Mouse (Mus musculus): Measurements from ENCODE around the gene Vipr2. TPM values are rescaled to one million over a fixed set of nuclear protein-coding genes. Genes with fewer than 3 reads are reported as not detected.

The Vipr2 gene
- polyA plus RNA-seq, 1 experiment: 1.6 TPM

DNA sequence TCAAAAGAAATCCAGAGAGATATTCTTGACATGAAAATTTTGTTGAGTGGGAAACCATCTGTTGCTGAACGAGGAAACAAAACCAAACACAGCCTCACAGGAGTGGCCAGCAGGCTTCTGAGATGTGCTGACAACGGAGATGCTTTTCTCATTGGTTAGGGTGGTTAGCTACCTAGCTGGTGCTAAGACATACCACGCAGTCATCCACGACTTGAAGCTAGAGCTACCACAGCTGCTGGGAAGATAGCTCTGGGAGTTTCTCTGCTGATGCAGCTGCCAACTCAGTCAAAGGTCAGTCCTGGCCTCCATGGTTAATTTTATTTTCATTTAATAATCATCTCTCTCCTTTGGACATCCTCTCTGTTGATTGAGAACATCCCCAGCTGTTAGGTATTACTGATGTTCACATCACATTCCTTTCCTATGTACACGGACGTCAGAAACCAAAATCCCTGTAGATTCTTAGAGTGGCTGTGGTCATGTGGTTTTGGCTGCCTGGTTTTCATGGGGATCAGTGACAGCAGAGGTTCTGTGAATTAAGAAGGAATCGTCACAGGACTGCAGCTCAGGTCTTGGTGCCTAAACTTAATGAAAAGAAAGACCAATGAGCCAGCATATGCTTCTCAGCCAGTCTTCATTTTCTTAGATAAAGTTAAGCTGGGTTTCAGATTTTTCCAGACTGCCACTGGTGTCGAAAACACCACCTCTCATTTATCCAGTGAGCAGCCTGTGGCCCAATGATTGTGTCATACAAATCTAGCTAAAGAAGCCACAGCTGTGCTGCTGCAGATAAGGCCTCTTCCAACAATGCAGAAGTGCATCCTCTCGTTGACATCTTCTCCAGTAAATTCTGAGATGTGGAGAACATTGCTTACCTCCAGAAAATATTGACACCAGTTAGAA is 32.2 kb downstream of the Vipr2 start:
- 67% methylated on average over 9 of the region's 9 CpGs for WGBS
- TF ChIP-seq POLR2A (IDR thresholded peaks at IDR 0.05; ENCODE audit: borderline replicate concordance, control insufficient read depth, low read depth, low read length): no peak
- TF ChIP-seq CTCF (IDR thresholded peaks at IDR 0.05; ENCODE audit: control insufficient read depth, insufficient read depth, low read length): no peak
- Histone ChIP-seq H3K4me3 (replicated peaks; ENCODE audit: control insufficient read depth, low read depth, low read length) (no peak overlapping the region), H3K27ac (ENCODE audit: control insufficient read depth, insufficient read depth, low read depth, low read length, poor library complexity) (no peak overlapping the region), H3K4me1 (ENCODE audit: control insufficient read depth, insufficient read depth, low read length) (no peaks in the 10 kb centered on the region)

DNA sequence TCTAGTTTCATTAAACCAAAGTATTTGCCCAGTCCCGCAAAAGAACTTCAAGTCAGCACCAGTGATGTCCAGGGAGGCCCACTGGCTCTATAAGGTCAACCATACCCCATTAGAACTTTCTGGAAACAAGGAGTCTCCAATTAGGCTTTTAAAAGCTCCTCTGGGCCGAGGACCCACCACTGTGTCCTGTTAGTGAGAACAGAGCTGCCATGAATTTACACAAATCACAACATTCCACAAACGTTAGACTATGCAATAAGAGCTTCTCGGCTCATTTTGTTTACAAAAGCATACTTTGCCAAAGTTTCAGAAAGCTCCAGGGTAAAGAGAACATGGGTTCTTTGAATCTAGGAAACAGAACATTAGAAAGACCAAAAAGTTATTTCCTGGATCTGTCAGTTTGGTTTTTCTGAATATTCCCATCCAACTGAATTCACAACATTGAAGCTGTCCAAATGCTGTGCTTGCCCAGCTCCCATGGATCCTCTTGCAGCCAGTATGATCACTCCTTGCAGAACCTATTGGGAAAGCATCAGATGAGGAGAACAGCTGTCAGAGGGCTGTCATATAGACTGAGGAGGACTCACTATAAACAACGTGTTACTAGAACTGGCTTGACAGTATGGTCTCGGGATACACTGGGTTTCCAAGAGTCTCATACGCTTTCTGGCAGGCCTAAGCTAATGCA is 33.6 kb downstream of the Vipr2 start:
- WGBS: 77% methylated on average over 7 of the region's 7 CpGs
- TF ChIP-seq POLR2A (IDR thresholded peaks at IDR 0.05; ENCODE audit: borderline replicate concordance, control insufficient read depth, low read depth, low read length) (no peak), CTCF (IDR thresholded peaks at IDR 0.05; ENCODE audit: control insufficient read depth, insufficient read depth, low read length) (no peak)

DNA sequence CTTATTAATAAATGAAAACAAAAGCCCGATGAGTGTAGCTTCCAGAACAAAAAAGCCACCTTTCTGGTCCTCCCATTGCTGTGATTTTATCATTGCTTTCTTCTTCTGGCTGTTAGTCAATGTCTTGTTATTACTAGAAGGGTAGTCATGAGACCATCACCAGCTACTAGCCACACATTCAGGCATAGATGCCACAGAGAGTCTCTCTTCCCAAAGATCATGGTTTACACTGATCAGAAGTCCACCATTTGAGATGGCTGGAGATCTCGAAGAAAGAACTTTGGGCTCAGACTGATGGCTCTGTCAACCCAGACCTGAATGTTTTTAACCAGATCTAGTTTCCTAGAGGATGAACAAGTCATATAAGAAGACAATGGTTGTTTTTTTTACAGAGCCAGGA is 38.3 kb downstream of the Vipr2 start:
- Histone ChIP-seq H3K4me1 (ENCODE audit: control insufficient read depth, insufficient read depth, low read length) (no peaks in the 10 kb centered on the region; the same call in 1 of the 2 replicates), H3K4me3 (replicated peaks; ENCODE audit: control insufficient read depth, low read depth, low read length) (no peak overlapping the region), H3K27ac (ENCODE audit: control insufficient read depth, insufficient read depth, low read depth, low read length, poor library complexity) (no peak overlapping the region)
- 85% methylated on average over 2 of the region's 2 CpGs for WGBS
- TF ChIP-seq POLR2A (IDR thresholded peaks at IDR 0.05; ENCODE audit: borderline replicate concordance, control insufficient read depth, low read depth, low read length) (no peak), CTCF (IDR thresholded peaks at IDR 0.05; ENCODE audit: control insufficient read depth, insufficient read depth, low read length) (no peak)

More for the DNA sequence above, 33.6 kb downstream of the Vipr2 start:
- no peak overlapping the region for H3K27ac ChIP-seq (ENCODE audit: control insufficient read depth, insufficient read depth, low read depth, low read length, poor library complexity)
- no peaks in the 10 kb centered on the region for H3K4me1 ChIP-seq (ENCODE audit: control insufficient read depth, insufficient read depth, low read length)
- H3K4me3 ChIP-seq (replicated peaks; ENCODE audit: control insufficient read depth, low read depth, low read length): no peak overlapping the region

DNA sequence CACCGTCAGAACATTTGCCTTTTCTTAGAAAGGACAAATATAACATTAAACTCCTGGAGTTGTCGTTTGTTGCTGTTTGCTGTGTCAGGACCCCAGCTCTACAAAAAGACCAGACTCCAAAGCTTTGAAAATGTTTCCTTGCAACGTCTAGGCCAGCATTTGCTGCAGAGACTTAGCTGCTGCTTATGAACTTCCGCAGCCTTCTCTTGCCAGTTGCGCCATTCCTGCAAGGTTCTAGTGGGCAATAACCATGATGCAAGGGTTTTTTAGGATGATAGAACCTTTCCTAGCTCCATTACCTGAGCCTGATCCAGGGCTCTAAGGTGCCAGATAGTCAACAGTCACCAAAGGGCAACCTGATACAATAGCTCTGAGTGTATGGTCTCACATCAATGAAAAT is 38.9 kb downstream of the Vipr2 start:
- 58% methylated on average over 5 of the region's 5 CpGs for WGBS
- H3K4me3 ChIP-seq (replicated peaks; ENCODE audit: control insufficient read depth, low read depth, low read length): no peak overlapping the region
- no peak overlapping the region for H3K27ac ChIP-seq (ENCODE audit: control insufficient read depth, insufficient read depth, low read depth, low read length, poor library complexity)
- TF ChIP-seq CTCF (IDR thresholded peaks at IDR 0.05; ENCODE audit: control insufficient read depth, insufficient read depth, low read length): no peak
- no peaks in the 10 kb centered on the region; the same call in 1 of the 2 replicates for H3K4me1 ChIP-seq (ENCODE audit: control insufficient read depth, insufficient read depth, low read length)

DNA sequence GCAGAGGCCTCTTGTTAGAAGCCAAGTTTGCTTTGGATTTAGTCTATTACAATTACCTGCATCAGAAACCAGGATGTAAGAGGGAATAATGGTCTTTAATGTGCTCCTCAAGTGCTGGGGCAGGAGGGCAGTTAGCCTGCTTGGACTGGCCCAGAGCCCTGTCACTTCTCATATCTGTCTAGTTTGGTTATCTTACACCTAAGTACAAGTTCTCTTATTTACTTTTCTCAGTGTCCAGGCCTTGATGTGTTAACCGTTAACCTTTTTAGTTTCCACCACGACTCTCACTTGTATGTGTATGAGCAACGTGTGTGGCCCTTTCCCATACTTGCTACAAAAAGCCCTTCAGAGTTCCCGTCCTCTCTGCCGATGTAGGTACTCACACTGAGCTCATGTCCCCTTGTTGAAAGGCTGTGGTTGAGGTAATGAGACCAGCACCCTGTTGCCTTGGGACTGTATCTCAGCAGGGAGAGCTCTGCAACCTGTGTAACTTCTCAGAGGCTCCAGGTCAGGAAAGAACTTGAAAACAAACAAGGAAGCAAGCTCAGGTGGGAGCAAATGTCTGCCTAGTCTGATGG is 39.9 kb downstream of the Vipr2 start:
- WGBS: 77% methylated on average over 5 of the region's 5 CpGs
- Histone ChIP-seq H3K4me1 (ENCODE audit: control insufficient read depth, insufficient read depth, low read length) (no peaks in the 10 kb centered on the region; the same call in 1 of the 2 replicates), H3K27ac (ENCODE audit: control insufficient read depth, insufficient read depth, low read depth, low read length, poor library complexity) (no peak overlapping the region), H3K4me3 (replicated peaks; ENCODE audit: control insufficient read depth, low read depth, low read length) (no peak overlapping the region)
- TF ChIP-seq POLR2A (IDR thresholded peaks at IDR 0.05; ENCODE audit: borderline replicate concordance, control insufficient read depth, low read depth, low read length): no peak

DNA sequence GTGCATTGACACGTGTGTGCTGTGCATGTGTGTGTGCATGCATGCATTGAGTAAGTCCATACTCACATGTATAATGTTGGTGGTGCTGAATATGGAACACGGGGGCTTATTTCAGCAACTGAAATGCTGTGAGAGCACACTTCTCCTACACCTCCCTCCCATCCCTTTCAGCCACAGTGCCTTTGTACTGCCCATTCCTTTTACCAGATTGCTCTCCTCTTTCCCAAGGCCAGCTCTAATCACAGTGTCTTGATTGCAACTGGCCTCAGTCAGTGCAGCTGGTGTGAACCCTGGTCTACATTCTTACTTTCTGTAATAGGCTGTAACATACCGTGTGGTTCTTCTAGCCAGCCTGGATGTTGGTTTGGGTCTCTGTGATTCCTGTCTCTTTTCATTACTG is 41.5 kb downstream of the Vipr2 start:
- no peak for TF ChIP-seq POLR2A (IDR thresholded peaks at IDR 0.05; ENCODE audit: borderline replicate concordance, control insufficient read depth, low read depth, low read length)
- Histone ChIP-seq H3K27ac (ENCODE audit: control insufficient read depth, insufficient read depth, low read depth, low read length, poor library complexity) (no peak overlapping the region), H3K4me3 (replicated peaks; ENCODE audit: control insufficient read depth, low read depth, low read length) (no peak overlapping the region), H3K4me1 (ENCODE audit: control insufficient read depth, insufficient read depth, low read length) (no peaks in the 10 kb centered on the region; the same call in 1 of the 2 replicates)
- WGBS: 79% methylated on average over 3 of the region's 3 CpGs

DNA sequence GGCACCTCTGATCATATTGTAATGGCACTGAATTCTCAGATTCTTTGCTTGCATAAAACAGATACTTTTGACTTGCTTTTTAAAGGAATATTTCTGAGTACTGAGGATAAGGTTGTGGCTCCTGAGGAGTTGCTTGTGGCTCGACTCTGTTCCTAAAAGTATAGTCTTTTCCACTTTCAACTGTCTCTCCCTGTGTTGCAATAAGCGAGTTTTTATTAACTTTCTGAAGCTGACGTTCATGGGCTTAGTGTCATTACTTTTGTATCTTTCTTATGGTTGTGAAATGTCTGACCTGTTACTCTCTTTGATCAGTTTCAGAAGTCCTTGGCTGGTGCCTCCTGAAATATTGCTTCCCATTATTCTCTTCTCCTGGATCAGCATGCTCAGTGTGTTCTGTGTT is 46.3 kb downstream of the Vipr2 start:
- H3K4me1 ChIP-seq (ENCODE audit: control insufficient read depth, insufficient read depth, low read length): no peaks in the 10 kb centered on the region; the same call in 1 of the 2 replicates
- H3K27ac ChIP-seq (ENCODE audit: control insufficient read depth, insufficient read depth, low read depth, low read length, poor library complexity): no peak overlapping the region
- TF ChIP-seq CTCF (IDR thresholded peaks at IDR 0.05; ENCODE audit: control insufficient read depth, insufficient read depth, low read length): no peak
- TF ChIP-seq POLR2A (IDR thresholded peaks at IDR 0.05; ENCODE audit: borderline replicate concordance, control insufficient read depth, low read depth, low read length): no peak
- 39% methylated on average over 3 of the region's 3 CpGs for WGBS
- no peak overlapping the region for H3K4me3 ChIP-seq (replicated peaks; ENCODE audit: control insufficient read depth, low read depth, low read length)

DNA sequence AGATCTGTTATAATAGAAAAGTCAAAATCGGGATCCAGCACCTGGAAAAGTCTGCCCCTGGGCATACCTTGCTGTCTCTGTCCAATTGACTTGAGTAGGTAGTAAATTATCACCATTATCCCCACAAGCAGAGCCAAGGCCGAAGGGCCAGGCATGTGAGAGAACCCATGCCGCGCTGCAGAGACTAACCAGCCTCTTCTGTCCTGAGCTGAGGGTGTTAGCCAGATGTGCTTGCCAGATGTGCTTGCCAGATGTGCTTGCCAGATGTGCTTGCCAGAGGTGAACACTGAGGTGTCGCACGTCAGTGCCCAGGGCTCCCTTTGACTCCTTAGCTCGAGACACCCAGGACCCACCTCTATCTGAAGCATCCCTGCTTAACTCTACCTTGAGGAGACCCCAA is 53.4 kb downstream of the Vipr2 start:
- Histone ChIP-seq H3K4me1 (ENCODE audit: control insufficient read depth, insufficient read depth, low read length) (no peaks in the 10 kb centered on the region), H3K27ac (ENCODE audit: control insufficient read depth, insufficient read depth, low read depth, low read length, poor library complexity) (no peak overlapping the region), H3K4me3 (replicated peaks; ENCODE audit: control insufficient read depth, low read depth, low read length) (no peak overlapping the region)
- TF ChIP-seq POLR2A (IDR thresholded peaks at IDR 0.05; ENCODE audit: borderline replicate concordance, control insufficient read depth, low read depth, low read length) (no peak), CTCF (IDR thresholded peaks at IDR 0.05; ENCODE audit: control insufficient read depth, insufficient read depth, low read length) (no peak)
- 87% methylated on average over 7 of the region's 7 CpGs for WGBS

All from bone marrow, adult 2 months (tissue).